Mouse (Mus musculus) macrophage (primary cell): ENCODE data around the gene Diexf. TPM values are rescaled to one million over a fixed set of nuclear protein-coding genes. Genes with fewer than 3 reads are reported as not detected.

Source experiments
- H3K27ac ChIP-seq: fragments of 350-480 bp; formaldehyde crosslinking; 2 replicates; pipeline ENCODE4 v1.9.0; 2021
- H3K36me3 ChIP-seq: fragments of 350-480 bp; formaldehyde crosslinking; 2 replicates; pipeline ENCODE4 v1.9.0; 2021; ENCODE audit errors: inconsistent target
- H3K4me3 ChIP-seq: fragments of 350-480 bp; formaldehyde crosslinking; 2 replicates; pipeline ENCODE4 v1.9.0; 2021; ENCODE audit errors: inconsistent target
- H3K79me2 ChIP-seq: fragments of 350-480 bp; formaldehyde crosslinking; 2 replicates; pipeline ENCODE4 v1.9.0; 2021; ENCODE audit errors: inconsistent target
- WGBS: methylation state at CpG from one replicate; pipeline ENCODE4 v1.1.7; 2026; ENCODE audit warnings: inconsistent platforms; ENCODE audit not compliant: missing documents; 5-methylcytosine and 5-hydroxymethylcytosine counted together
- polyA plus RNA-seq: library from polyadenylated mRNA; stranded (reverse); fragments of 250-400 nt; gene quantifications from 3 replicates; pipeline ENCODE4 v1.2.4, GENCODE M21; 2018; ENCODE audit warnings: inconsistent platforms

The Diexf gene
- polyA plus RNA-seq, 1 experiment from 2014 or later, result 6.4 TPM

DNA sequence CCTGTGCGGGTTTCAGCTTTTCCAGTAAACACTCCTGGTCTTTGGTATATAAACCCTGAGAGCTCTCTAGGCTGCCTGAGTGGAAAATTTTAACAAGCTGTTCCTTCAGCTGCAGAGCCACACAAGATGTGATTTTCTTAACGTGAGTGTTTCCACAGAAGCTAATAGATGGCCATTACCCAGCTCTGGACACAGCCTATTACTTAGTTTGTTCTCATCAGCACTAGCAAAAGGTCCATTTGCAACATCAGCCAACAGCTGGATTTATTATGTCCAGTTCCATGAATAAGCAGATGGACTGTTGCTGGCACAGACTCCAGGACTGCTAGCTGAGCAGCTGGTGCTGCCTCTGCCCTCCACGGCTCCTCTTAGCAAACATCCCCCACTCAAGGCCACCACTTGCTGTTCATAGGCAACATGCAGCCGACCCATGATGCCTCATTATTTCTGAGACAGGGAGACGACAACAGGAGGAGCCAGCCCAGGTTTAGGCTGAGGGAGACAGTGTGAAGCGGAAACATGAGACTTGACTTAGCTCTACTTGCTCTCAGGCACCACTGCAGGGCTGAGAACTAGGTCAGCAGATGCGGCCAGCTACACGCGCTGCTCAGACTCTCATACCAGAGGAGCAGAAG lies 43.1 kb downstream of the Diexf start:
- Histone ChIP-seq H3K79me2 (no peaks in the 10 kb centered on the region), H3K4me3 (no peak overlapping the region), H3K36me3 (no peaks in the 10 kb centered on the region), H3K27ac (no peak overlapping the region)
- WGBS, result 90% methylated on average over 9 of the region's 9 CpGs

DNA sequence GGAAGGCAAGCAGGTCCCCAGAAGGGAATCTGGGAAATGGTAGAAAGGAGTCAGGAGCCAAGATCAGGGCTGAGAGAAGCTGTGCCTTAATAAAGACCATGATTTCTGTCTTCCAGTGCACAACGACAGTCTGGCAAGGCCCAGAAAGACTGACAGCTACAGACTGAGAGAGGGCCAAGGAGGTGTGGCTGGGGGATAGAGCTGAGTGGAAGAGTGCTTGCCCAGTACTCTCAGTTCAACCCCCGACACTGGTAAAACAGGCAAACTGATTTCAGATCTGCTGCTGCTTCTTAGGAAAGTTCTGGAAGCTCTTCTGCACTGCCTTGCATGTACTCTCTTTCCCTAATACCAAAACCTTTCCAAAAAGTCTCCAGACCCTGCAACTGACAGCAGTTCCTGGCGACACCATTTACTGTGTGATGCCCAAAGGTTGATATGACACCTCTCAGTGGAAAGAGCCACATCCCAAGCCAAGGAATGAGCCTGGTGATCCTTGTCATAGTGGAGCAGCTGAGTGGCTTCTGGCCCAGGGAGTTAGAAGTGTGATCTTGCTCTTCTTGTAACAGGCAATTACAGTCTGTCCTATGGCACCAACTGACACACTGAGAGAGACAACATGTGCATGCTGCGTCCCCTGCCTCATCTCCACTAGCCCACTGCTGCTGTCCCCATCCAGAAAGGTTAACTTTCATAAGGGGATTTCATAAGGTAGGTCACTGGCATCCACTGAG lies 43.8 kb downstream of the Diexf start:
- Histone ChIP-seq H3K79me2 (no peaks in the 10 kb centered on the region), H3K36me3 (no peaks in the 10 kb centered on the region), H3K27ac (no peak overlapping the region), H3K4me3 (no peak overlapping the region)
- WGBS, result 75% methylated on average over 4 of the region's 4 CpGs

DNA sequence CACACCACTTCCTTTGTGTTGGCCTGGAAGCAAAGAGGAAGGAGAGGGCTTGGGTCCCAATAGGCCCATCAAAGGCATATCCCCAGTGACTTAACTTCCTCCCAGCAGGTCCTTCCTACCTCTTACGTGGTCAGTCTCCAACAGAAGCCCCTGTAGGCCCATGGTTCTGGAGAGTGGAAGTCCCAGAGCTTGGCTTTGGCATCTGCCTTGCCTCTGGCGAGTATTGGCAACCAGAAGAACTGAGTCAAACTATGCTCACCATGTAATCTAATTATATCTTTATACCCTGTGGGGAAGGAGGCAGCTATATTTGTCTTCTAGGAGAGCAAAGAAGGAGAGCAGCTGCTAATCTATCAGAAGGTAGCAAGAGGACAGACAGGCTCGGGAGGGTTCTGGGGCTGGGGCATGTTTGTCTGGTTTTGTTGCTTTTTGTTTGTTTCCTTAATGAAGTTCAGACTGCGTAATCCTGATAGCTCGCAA lies 44.5 kb downstream of the Diexf start:
- Histone ChIP-seq H3K27ac (no peak overlapping the region), H3K79me2 (no peaks in the 10 kb centered on the region), H3K36me3 (no peaks in the 10 kb centered on the region), H3K4me3 (no peak overlapping the region)
- WGBS, result 79% methylated on average over 5 of the region's 5 CpGs

DNA sequence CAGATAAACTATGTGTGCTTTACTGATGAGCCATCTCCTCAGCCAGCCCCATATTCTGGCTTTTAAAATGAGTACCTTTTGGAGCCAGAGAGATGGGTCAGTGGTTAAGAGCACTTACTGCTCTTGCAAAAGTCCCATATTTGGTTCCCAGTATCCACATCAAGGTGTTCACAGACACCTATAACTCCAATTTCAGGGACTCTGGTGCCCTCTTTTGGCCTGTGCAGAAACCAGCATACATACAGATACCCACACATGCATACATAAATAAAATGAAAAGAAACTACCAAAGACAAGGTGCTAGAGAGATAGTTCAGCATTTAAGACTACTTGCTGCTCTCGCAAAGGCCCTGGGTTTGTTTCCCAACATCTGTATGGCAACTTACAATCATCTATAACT lies 46.1 kb downstream of the Diexf start:
- WGBS, result 89% methylated on average over 1 of the region's 1 CpGs
- no peak overlapping the region for H3K4me3 ChIP-seq
- H3K79me2 ChIP-seq, result no peaks in the 10 kb centered on the region
- no peak overlapping the region for H3K27ac ChIP-seq
- H3K36me3 ChIP-seq, result no peaks in the 10 kb centered on the region

DNA sequence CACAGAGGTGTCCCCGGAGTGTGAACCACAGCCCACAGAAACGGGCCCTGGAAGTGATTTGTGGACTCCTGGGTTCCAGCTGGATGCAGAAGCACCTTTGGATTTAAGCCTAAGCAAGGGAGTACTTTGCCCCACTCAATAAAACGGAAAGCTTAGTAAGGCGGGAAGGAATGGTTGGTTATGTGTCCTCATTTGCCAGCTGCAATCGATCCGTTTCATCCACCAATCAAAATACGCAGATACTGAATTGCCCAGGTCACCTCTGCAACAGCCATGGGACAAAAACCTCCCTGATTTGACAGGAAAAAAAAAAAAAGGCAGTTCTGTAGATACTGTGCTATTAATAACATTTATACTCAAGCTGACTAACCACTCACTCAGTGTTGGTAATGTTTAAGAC lies 47.0 kb downstream of the Diexf start:
- Histone ChIP-seq H3K36me3 (no peaks in the 10 kb centered on the region), H3K79me2 (no peaks in the 10 kb centered on the region), H3K27ac (no peak overlapping the region), H3K4me3 (no peak overlapping the region)
- 92% methylated on average over 6 of the region's 7 CpGs for WGBS

DNA sequence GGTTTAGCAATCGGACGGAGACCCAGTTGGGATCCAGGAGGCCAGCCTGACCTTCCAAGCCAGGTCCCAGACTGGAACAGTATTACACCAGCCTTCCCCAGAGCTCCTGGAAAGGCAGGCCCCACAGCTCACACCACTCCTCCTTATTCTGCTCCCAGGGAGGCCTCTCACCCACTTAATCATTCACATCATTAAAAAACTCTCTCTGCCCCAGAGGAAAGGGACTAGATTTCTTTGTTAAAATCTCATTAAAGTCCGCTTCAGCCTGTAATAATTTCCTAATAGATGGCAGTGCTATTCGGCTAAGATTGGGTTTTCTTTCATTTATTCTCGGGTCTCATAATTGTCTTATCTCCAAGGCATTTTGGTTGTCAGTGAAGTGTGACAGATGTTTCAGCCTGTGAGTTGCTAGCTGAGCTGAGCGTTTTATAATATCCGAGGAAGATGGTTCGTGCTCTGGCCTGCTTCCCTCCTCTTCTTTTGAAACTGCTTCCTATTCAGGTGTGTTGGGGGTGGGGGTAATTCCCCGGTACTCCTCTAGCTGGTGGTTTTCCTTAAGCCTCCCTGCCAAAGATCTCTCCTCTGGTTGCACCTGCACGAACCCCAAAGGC lies 47.7 kb downstream of the Diexf start:
- no peak overlapping the region for H3K27ac ChIP-seq
- no peaks in the 10 kb centered on the region for H3K79me2 ChIP-seq
- H3K36me3 ChIP-seq, result no peaks in the 10 kb centered on the region
- 88% methylated on average over 10 of the region's 10 CpGs for whole genome bisulfite sequencing
- H3K4me3 ChIP-seq, result no peak overlapping the region

DNA sequence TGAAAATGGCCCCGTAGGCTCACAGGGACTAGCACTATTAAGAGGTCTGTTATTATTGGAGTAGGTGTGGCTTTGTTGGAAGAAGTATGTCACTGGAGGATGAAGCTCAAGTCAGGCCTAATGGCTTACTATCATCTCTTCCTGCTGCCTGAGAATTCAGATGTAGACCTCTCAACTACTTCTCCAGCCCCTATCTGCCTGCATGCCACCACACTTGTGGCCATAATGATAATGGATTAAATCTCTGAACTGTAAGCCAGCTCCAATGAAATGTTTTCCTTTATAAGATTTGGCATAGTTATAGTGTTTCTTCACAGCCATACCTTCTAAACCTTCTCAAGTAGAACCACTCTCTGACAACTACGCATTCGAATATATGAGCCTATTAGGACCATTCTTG lies 67.5 kb downstream of the Diexf start:
- H3K36me3 ChIP-seq, result no peaks in the 10 kb centered on the region
- H3K4me3 ChIP-seq, result no peak overlapping the region
- 95% methylated on average over 3 of the region's 3 CpGs for WGBS
- no peaks in the 10 kb centered on the region for H3K79me2 ChIP-seq
- H3K27ac ChIP-seq, result no peak overlapping the region

DNA sequence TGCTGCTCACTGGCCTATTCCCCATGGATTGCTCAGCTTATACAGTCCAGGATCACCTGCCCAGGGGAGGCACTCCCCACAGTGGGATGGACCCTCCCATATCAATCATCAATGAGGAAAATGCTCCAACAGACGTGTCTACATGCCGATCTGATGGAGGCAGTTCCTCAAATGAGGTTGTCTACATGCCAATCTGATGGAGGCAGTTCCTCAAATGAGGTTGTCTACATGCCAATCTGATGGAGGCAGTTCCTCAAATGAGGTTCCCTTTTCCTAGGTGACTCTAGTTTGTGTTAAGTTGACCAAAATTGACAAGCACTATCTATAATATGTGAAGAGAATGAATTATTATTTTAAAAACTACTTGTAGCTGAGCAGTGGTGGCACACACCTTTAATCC lies 69.9 kb downstream of the Diexf start:
- no peak overlapping the region for H3K4me3 ChIP-seq
- no peaks in the 10 kb centered on the region for H3K36me3 ChIP-seq
- no peaks in the 10 kb centered on the region for H3K79me2 ChIP-seq
- H3K27ac ChIP-seq, result no peak overlapping the region
- WGBS, result 5% methylated on average over 2 of the region's 2 CpGs

DNA sequence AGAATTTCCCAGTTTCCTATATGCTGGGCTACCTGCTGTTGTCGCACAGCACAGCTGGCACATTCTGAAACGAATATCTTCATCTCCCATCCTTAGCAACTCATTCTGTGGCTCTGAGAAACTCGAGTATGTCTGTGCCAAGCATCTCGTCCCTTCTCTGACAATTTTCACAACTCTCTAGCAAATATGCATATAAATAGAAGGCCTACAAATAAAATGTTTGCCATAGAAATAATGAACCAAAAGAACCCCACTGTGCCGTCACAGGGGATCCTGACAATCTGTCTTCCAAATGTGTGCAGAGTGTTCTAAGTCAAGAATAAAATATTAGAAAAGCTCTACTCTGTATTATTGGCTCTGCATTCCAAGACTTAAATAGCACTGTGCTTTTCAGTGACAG lies 70.5 kb downstream of the Diexf start:
- no peaks in the 10 kb centered on the region for H3K79me2 ChIP-seq
- no peak overlapping the region for H3K4me3 ChIP-seq
- H3K27ac ChIP-seq, result no peak overlapping the region
- WGBS, result 89% methylated on average over 5 of the region's 5 CpGs
- H3K36me3 ChIP-seq, result no peaks in the 10 kb centered on the region

DNA sequence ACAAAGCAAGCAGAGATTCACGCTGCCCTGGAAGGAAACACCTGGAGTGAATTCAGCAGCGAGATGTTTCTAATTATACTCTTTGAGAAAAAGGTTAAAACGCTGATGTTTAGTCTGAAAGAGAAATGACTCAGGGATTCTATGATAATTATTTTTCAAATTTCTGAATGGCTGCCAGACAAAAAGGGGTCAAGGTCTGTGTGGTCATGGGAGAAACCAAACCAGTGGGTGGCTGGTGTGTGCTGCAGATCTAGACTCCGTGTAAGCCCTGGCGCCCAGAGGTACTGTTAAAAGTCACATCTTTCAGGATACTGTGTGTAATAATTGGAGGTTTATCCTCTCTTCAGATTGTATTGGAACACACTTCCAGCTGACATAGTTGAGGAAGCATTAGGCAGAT lies 75.7 kb downstream of the Diexf start:
- 51% methylated on average over 5 of the region's 5 CpGs for WGBS
- H3K4me3 ChIP-seq, result no peak overlapping the region
- no peak overlapping the region for H3K27ac ChIP-seq
- H3K36me3 ChIP-seq, result no peaks in the 10 kb centered on the region
- no peaks in the 10 kb centered on the region for H3K79me2 ChIP-seq

DNA sequence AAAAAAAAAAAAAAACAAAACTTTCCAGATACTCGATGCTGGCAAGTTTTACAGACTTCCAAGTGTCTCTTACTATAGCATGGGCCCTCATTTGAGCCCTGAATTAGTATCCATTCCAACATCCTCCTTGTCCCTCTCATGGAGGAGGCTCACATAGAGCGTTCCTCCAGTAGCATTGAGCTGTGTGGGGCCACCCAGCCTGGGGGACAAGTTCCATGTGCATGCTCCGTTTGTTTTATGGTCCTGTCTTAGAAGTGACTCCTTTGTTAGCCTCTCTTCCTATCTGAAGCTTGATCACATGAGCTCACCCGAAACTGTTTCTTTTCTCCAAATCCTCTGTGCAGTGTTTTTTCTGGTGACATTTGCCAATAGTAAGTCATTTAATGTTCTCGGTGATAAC lies 77.0 kb downstream of the Diexf start:
- H3K36me3 ChIP-seq, result no peaks in the 10 kb centered on the region
- WGBS, result 84% methylated on average over 5 of the region's 5 CpGs

DNA sequence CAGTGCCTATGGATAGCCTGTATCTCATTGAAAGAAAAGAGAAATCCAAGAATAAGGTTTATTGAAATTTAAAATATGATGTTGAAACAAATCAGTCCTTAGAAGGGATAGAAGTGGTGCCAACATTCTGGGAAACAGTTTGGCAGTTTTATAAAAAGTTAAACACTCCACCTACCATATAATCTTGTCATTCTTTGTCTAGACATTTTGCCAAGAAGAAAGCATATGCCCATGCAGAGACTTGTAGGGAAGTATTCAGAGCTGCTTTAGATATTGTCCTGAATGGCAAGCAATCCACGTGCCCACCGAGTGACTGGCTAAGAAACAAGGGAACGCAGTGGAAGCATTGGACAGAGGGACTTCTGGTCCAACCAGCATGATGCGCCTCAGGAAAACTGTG lies 82.5 kb downstream of the Diexf start:
- no peaks in the 10 kb centered on the region for H3K36me3 ChIP-seq
- no peaks in the 10 kb centered on the region for H3K79me2 ChIP-seq
- H3K4me3 ChIP-seq, result no peak overlapping the region
- H3K27ac ChIP-seq, result no peak overlapping the region
- WGBS, result 92% methylated on average over 4 of the region's 4 CpGs

More for the DNA sequence above, 77.0 kb downstream of the Diexf start:
- Histone ChIP-seq H3K79me2 (no peaks in the 10 kb centered on the region), H3K4me3 (no peak overlapping the region), H3K27ac (no peak overlapping the region)

DNA sequence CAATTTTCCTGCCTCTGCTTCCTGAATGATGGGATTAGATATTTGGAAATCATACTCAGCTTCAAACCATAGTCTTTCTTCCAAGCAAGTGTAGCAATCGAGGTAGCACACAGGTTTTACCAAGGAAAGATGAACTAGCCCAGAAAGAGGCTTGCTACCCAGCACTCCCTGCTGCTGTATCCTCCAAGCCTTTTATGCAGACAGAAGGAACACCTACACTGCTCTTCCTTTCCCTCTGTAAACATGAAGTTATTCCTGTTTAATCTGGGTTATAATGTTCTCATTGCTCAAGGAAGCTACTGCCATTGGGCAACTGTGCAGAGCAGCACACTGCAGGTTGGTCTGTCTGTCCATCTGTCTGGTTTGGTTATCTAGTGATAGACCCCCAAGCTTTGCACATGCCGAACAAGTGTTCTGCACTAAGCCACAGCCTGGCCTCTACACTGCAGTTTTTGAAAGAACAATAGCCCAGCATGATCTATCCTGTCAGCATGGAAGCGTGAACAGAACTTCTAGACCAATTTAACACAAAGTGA lies 87.2 kb downstream of the Diexf start:
- Histone ChIP-seq H3K4me3 (no peak overlapping the region), H3K79me2 (no peaks in the 10 kb centered on the region), H3K27ac (no peak overlapping the region), H3K36me3 (no peaks in the 10 kb centered on the region)
- WGBS, result 77% methylated on average over 3 of the region's 3 CpGs
